Mouse (Mus musculus) forebrain, embryonic 14.5 days (tissue): ENCODE data around the gene Gm10337. TPM values are rescaled to one million over a fixed set of nuclear protein-coding genes. Genes with fewer than 3 reads are reported as not detected.

Experiments used
- ATAC-seq: fragments of 200-750 bp; cut with Nextera tagmentation; 2 replicates; pipeline ENCODE4 v1.8.0; 2017; ENCODE audit warnings: mild to moderate bottlenecking, moderate library complexity
- DNase-seq: peaks from one replicate; pipeline ENCODE4 v3.0.0-alpha.2; 2015; ENCODE audit warnings: low spot score
- H3K27ac ChIP-seq: fragments of 300-500 bp; sonication (generic); 2 replicates; pipeline ENCODE4 v1.5.1; 2014; ENCODE audit warnings: low read depth, mild to moderate bottlenecking, control low read depth, low read length, moderate library complexity
- H3K27me3 ChIP-seq: fragments of 300-500 bp; sonication (generic); replicated peaks from 2 replicates; pipeline ENCODE4 v1.6.1; 2014; ENCODE audit warnings: low read length, control low read depth, mixed read lengths; ENCODE audit not compliant: control insufficient read depth, insufficient read depth
- H3K36me3 ChIP-seq: fragments of 300-500 bp; sonication (generic); 2 replicates; pipeline ENCODE4 v1.6.1; 2014; ENCODE audit warnings: low read length, control low read depth; ENCODE audit not compliant: control insufficient read depth, insufficient read depth
- H3K4me1 ChIP-seq: fragments of 300-500 bp; sonication (generic); 2 replicates; pipeline ENCODE4 v1.6.1; 2014; ENCODE audit warnings: antibody characterized with exemption, low read length, control low read depth; ENCODE audit not compliant: control insufficient read depth, insufficient read depth
- H3K4me2 ChIP-seq: fragments of 300-500 bp; sonication (generic); 2 replicates; pipeline ENCODE4 v1.6.1; 2014; ENCODE audit warnings: mild to moderate bottlenecking, control low read depth, low read length
- H3K4me3 ChIP-seq: fragments of 300-500 bp; sonication (generic); 2 replicates; pipeline ENCODE4 v1.5.1; 2014; ENCODE audit warnings: low read depth, low read length, control low read depth
- H3K9ac ChIP-seq: fragments of 300-500 bp; sonication (generic); 2 replicates; pipeline ENCODE4 v1.6.1; 2014; ENCODE audit warnings: mild to moderate bottlenecking, low read length, control low read depth, moderate library complexity
- H3K9me3 ChIP-seq: fragments of 300-500 bp; sonication (generic); replicated peaks from 2 replicates; pipeline ENCODE4 v1.6.1; 2016; ENCODE audit warnings: low read length, control low read depth, mixed read lengths; ENCODE audit not compliant: control insufficient read depth
- WGBS: fragments of 180-500 bp; shearing (Covaris S2); extraction: QIAGEN DNeasy Blood & Tissue Kit; methylation state at CpG from one replicate; pipeline ENCODE4 v1.1.7; 2014; 5-methylcytosine and 5-hydroxymethylcytosine counted together
- polyA plus RNA-seq: library from polyadenylated mRNA; unstranded; fragments of >200 nt; fragmentation: Nextera tagmentation; extraction: Ambion mirVana; gene quantifications from 2 replicates; pipeline ENCODE4 v1.2.1, GENCODE M21; 2014

Gene Gm10337
- 13.4 TPM in 1 of 2 replicates, not detected in the other for polyA plus RNA-seq

DNA sequence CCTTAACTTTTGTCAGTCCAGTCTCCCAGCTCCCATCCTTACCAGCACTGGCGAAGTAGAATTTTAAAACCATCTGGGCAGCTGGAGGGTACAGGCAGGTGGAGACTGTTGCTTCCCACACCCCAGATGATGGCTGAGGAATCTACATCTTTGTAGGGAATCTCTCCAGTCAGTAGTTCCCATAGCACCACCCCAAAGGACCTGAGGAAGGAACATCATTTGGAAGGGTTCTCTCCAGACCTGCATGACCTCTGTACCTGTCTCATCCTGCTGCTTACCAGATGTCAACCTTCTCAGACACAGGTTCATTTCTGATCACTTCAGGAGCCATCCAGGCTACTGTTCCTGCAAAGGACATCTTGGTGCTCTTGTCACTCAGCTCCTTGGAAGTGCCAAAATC lies at the start of gene Gm10337:
Gene Gm10337 (plus strand): TSS at position 276 of the 400 bp plus-strand sequence.
- Histone ChIP-seq H3K4me3 (no peak within 1 kb of the TSS), H3K4me2 (no peak within 1 kb of the TSS), H3K27ac (no peak within 1 kb of the TSS), H3K9ac (no peak within 1 kb of the TSS), H3K9me3 (no peaks in the 10 kb centered on the region), H3K36me3 (peaks cover 91% of the 10 kb centered on the region), H3K4me1 (no peaks in the 10 kb centered on the region), H3K27me3 (no peaks in the 10 kb centered on the region)
- no peak for ATAC-seq
- DNase-seq = no peak
- 88% methylated on average over 1 of the region's 1 CpGs for WGBS

- ATAC-seq (no peak), DNase-seq (no peak)
- H3K9ac ChIP-seq = no peak overlapping the region
- H3K27ac ChIP-seq = no peak overlapping the region
- H3K9me3 ChIP-seq = no peaks in the 10 kb centered on the region
- no peak overlapping the region for H3K4me2 ChIP-seq
- H3K36me3 ChIP-seq = no peaks in the 10 kb centered on the region
- H3K4me1 ChIP-seq = peaks cover 2% of the 10 kb centered on the region; the same call in 1 of the 2 replicates
- WGBS = 38% methylated on average over 6 of the region's 6 CpGs
- H3K27me3 ChIP-seq = no peaks in the 10 kb centered on the region
- no peak overlapping the region for H3K4me3 ChIP-seq
Observed at GRCm38 (mm10) chr15:102455993-102456392, 47.5 kb upstream of the Gm10337 start.

DNA sequence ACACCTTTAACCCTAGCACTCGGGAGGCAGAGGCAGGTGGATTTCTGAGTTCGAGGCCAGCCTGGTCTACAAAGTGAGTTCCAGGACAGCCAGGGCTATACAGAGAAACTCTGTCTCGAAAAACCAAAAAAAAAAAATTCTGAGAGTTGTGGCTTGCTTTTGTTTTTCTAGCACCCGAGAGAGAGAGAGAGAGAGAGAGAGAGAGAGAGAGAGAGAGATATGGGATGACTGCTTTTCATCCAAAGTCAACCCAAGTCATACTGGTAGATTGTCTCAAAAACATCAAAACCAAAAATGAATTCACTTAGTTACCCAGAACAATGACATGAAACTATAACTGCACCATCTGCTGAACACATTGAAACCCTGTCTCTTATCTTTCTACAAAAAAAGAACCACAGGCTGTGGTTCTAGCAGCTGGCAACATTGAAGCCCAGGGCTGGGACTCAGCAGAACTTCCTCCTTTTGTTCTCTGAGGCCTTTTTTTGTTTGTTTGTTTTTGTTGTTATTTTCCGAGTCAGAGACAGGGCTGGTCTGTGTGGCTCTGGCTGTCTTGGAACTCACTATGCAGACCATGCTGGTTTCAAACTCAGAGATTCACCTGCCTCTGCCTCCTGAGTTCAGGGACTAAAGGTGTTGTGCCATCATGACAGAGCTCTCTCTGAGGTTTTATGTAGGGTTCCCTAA lies 45.3 kb upstream of the Gm10337 start:
- peak overlapping the region; percentile 61; the same call in 1 of the 2 replicates for H3K9ac ChIP-seq
- no peaks in the 10 kb centered on the region for H3K27me3 ChIP-seq
- H3K4me2 ChIP-seq = peak overlapping the region; percentile 63
- no peaks in the 10 kb centered on the region for H3K9me3 ChIP-seq
- WGBS = 86% methylated on average over 5 of the region's 5 CpGs
- H3K4me1 ChIP-seq = peaks cover 2% of the 10 kb centered on the region; the same call in 1 of the 2 replicates
- no peak overlapping the region for H3K27ac ChIP-seq
- DNase-seq (no peak), ATAC-seq (no peak; the same call in 1 of the 2 replicates)
- H3K4me3 ChIP-seq = peak overlapping the region; percentile 41
- 0 out of 2 replicates have a peak, but pooled peaks cover 2% of the 10 kb centered on the region for H3K36me3 ChIP-seq

DNA sequence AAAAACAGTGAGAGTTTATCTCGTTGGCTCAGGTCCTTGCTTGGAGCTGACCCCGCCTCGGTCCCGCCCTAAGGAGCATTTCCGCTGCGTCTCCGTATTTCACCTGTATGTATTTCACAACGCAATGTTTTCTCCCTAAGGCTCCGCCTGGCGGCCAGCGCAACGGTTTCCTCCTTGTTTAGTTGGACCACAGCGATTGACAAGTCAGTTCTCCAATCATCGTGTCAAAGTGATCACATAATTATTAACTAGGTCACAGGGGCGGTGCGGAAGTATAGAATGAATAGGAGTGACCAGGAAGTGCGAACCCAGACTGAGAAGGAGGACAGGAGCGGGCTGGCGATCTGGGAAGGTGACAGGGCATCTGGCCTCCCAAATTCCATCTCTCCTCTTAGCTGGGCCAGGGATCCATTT lies 44.6 kb upstream of the Gm10337 start, which contains the start of gene Prr13:
Gene Prr13 (plus strand): TSS at position 125 of the 414 bp plus-strand sequence.
- Histone ChIP-seq H3K36me3 (0 out of 2 replicates have a peak, but pooled peaks cover 2% of the 10 kb centered on the region), H3K4me1 (peaks cover 2% of the 10 kb centered on the region; the same call in 1 of the 2 replicates), H3K27ac (no peak within 1 kb of the TSS), H3K27me3 (no peaks in the 10 kb centered on the region), H3K4me2 (peak within 1 kb of the TSS; percentile 63), H3K4me3 (peak within 1 kb of the TSS; percentile 41), H3K9ac (peak within 1 kb of the TSS; percentile 61), H3K9me3 (no peaks in the 10 kb centered on the region)
- peak; percentile 89 for ATAC-seq
- DNase-seq = peak; percentile 97
- WGBS = under 1% methylated on average over 19 of the region's 19 CpGs

DNA sequence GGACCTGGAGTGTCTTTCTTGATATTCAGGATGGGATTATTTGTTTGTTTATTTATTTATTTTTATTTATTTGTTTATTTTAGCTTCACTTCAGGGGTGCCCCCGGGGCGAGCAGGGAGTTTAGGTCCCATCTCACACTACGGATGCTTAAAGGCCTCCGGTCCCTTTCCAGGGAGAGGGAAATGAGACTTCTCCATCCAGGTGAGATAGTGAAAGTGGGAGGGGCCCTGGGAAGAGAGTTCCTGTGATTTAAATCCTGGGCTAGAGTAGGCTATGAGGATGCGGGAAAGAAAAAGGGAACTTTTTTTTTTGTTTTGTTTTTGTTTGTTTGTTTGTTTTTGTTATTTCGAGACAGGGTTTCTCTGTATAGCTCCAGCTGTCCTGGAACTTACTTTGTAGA lies 44.1 kb upstream of the Gm10337 start:
- H3K4me2 ChIP-seq = peak overlapping the region; percentile 63
- DNase-seq = no peak
- no peak overlapping the region for H3K27ac ChIP-seq
- no peaks in the 10 kb centered on the region for H3K27me3 ChIP-seq
- no peaks in the 10 kb centered on the region for H3K9me3 ChIP-seq
- ATAC-seq = peak; percentile 24; the same call in 1 of the 2 replicates
- H3K4me3 ChIP-seq = peak overlapping the region; percentile 41
- peak overlapping the region; percentile 61 for H3K9ac ChIP-seq
- WGBS = 31% methylated on average over 6 of the region's 6 CpGs
- H3K36me3 ChIP-seq = 0 out of 2 replicates have a peak, but pooled peaks cover 2% of the 10 kb centered on the region
- peaks cover 2% of the 10 kb centered on the region; the same call in 1 of the 2 replicates for H3K4me1 ChIP-seq

GRCm38 (mm10) chr15:102459847-102460246 lies 43.7 kb upstream of the Gm10337 start:
- H3K4me2 ChIP-seq = peak overlapping the region; percentile 63
- H3K4me1 ChIP-seq = peaks cover 2% of the 10 kb centered on the region; the same call in 1 of the 2 replicates
- no peak overlapping the region for H3K27ac ChIP-seq
- H3K4me3 ChIP-seq = peak overlapping the region; percentile 41; the same call in 1 of the 2 replicates
- H3K36me3 ChIP-seq = 0 out of 2 replicates have a peak, but pooled peaks cover 2% of the 10 kb centered on the region
- WGBS = 71% methylated on average over 5 of the region's 5 CpGs
- ATAC-seq = no peak
- DNase-seq = no peak
- H3K9ac ChIP-seq = no peak overlapping the region
- no peaks in the 10 kb centered on the region for H3K9me3 ChIP-seq
- no peaks in the 10 kb centered on the region for H3K27me3 ChIP-seq

- DNase-seq (no peak), ATAC-seq (no peak)
- 85% methylated on average over 12 of the region's 12 CpGs for WGBS
- H3K4me2 ChIP-seq = no peak overlapping the region
- no peak overlapping the region for H3K9ac ChIP-seq
- no peaks in the 10 kb centered on the region for H3K27me3 ChIP-seq
- H3K9me3 ChIP-seq = no peaks in the 10 kb centered on the region
- peaks cover 2% of the 10 kb centered on the region; the same call in 1 of the 2 replicates for H3K4me1 ChIP-seq
- 0 out of 2 replicates have a peak, but pooled peaks cover 2% of the 10 kb centered on the region for H3K36me3 ChIP-seq
- H3K4me3 ChIP-seq = no peak overlapping the region
- no peak overlapping the region for H3K27ac ChIP-seq
Observed at GRCm38 (mm10) chr15:102460409-102460808, 43.1 kb upstream of the Gm10337 start.

DNA sequence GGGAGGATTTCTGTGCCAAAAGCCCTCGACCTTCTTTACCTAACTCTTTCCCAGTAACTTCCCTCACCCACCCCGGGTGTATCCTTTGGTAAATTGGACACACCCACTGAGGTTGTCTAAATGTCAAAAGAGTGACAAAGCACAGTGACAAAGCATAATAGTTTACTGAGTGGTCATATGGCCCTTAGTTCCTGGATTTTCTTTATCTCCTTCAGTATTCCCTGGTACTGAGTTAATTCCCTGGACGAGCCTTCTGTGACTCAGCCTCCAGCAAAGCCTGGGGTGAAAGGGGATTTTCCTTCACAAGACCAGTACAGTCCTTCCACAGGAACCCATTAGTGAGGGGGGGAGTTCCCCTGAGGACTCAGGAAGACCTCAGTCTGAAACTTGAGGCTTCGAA lies 42.6 kb upstream of the Gm10337 start:
- Histone ChIP-seq H3K4me1 (peaks cover 2% of the 10 kb centered on the region; the same call in 1 of the 2 replicates), H3K4me2 (no peak overlapping the region), H3K9ac (no peak overlapping the region), H3K4me3 (no peak overlapping the region), H3K36me3 (0 out of 2 replicates have a peak, but pooled peaks cover 2% of the 10 kb centered on the region), H3K27ac (no peak overlapping the region), H3K27me3 (no peaks in the 10 kb centered on the region), H3K9me3 (no peaks in the 10 kb centered on the region)
- WGBS = 75% methylated on average over 4 of the region's 4 CpGs
- DNase-seq = no peak
- ATAC-seq = no peak
